Mouse (Mus musculus): Measurements from ENCODE around the gene Top3a.

Gene Top3a

GRCm38 (mm10) chr11:60774841-60775240, 2.3 kb downstream of the Top3a start:
- DNase-seq (ENCODE audit: low spot score in 2 of 2), result no peak

GRCm38 (mm10) chr11:60774158-60774689, 2.9 kb downstream of the Top3a start:
- DNase-seq (ENCODE audit: low spot score in 2 of 2), result no peak

GRCm38 (mm10) chr11:60772161-60772560, 5.0 kb downstream of the Top3a start:
- DNase-seq (ENCODE audit: low spot score in 2 of 2), result no peak

- no peak for DNase-seq (ENCODE audit: low spot score in 2 of 2)
Observed at GRCm38 (mm10) chr11:60770776-60771175, 6.4 kb downstream of the Top3a start.

GRCm38 (mm10) chr11:60769322-60769721, 7.8 kb downstream of the Top3a start:
- DNase-seq (ENCODE audit: low spot score in 2 of 2), result no peak

GRCm38 (mm10) chr11:60766969-60767368, 10.2 kb downstream of the Top3a start:
- DNase-seq (ENCODE audit: low spot score in 2 of 2), result no peak

GRCm38 (mm10) chr11:60761681-60762080, 15.5 kb downstream of the Top3a start:
- DNase-seq (ENCODE audit: low spot score in 2 of 2), result no peak

GRCm38 (mm10) chr11:60755570-60755969, 21.6 kb downstream of the Top3a start:
- DNase-seq (ENCODE audit: low spot score in 2 of 2), result no peak

GRCm38 (mm10) chr11:60740321-60740720, 36.8 kb downstream of the Top3a start:
- DNase-seq (ENCODE audit: low spot score in 2 of 2), result no peak

- DNase-seq (ENCODE audit: low spot score in 2 of 2), result no peak
Observed at GRCm38 (mm10) chr11:60737450-60737849, 39.7 kb downstream of the Top3a start.

- no peak for DNase-seq (ENCODE audit: low spot score in 2 of 2)
Observed at GRCm38 (mm10) chr11:60736491-60736890, 40.7 kb downstream of the Top3a start.

GRCm38 (mm10) chr11:60735191-60735590, 42.0 kb downstream of the Top3a start:
- no peak for DNase-seq (ENCODE audit: low spot score in 2 of 2)

GRCm38 (mm10) chr11:60734206-60734605, 43.0 kb downstream of the Top3a start:
- no peak for DNase-seq (ENCODE audit: low spot score in 2 of 2)

- no peak for DNase-seq (ENCODE audit: low spot score in 2 of 2)
Observed at GRCm38 (mm10) chr11:60731251-60731650, 45.9 kb downstream of the Top3a start.

- DNase-seq (ENCODE audit: low spot score in 2 of 2), result no peak
Observed at GRCm38 (mm10) chr11:60730169-60730568, 47.0 kb downstream of the Top3a start.

- no peak for DNase-seq (ENCODE audit: low spot score in 2 of 2)
Observed at GRCm38 (mm10) chr11:60729217-60729641, 47.9 kb downstream of the Top3a start.

GRCm38 (mm10) chr11:60728260-60728761, 48.9 kb downstream of the Top3a start, which contains the start of gene Mief2:
Gene Mief2, plus strand, starts transcription at chr11:60728398.
- DNase-seq (ENCODE audit: low spot score in 2 of 2), result peak; percentile 90 to 94

- no peak for DNase-seq (ENCODE audit: low spot score in 2 of 2)
Observed at GRCm38 (mm10) chr11:60727392-60728140, 49.6 kb downstream of the Top3a start.

GRCm38 (mm10) chr11:60726601-60727391, 50.4 kb downstream of the Top3a start, which contains the start of gene Flii:
Gene Flii, minus strand, starts transcription at chr11:60727263.
- DNase-seq (ENCODE audit: low spot score in 2 of 2), result peak; percentile 80 to 81

GRCm38 (mm10) chr11:60719263-60719662, 57.9 kb downstream of the Top3a start:
- DNase-seq (ENCODE audit: low spot score in 2 of 2), result no peak

- DNase-seq (ENCODE audit: low spot score in 2 of 2), result no peak
Observed at GRCm38 (mm10) chr11:60715833-60716232, 61.3 kb downstream of the Top3a start.

- no peak for DNase-seq (ENCODE audit: low spot score in 2 of 2)
Observed at GRCm38 (mm10) chr11:60712639-60713255, 64.4 kb downstream of the Top3a start.

Measured in urinary bladder, postnatal 36 days (tissue).